Mouse (Mus musculus) layer of hippocampus, adult 9-10 months (tissue): Measurements from ENCODE around the gene Cog6.
A peak's percentile ranks its signal among the peaks of the same experiment; 100 is the strongest.

ENCODE experiments used
- DNase-seq: peaks from one replicate; pipeline ENCODE4 v3.0.0; 2022; ENCODE audit warnings: low spot score

The Cog6 gene

GRCm38 (mm10) chr3:53016436-53017340 is at the start of gene Cog6:
Gene Cog6, minus strand, starts transcription at chr3:53017237.
- peak; percentile 41 for DNase-seq

- no peak for DNase-seq
These were observed 49.0 kb upstream of the Cog6 start for GRCm38 (mm10) chr3:53066095-53066372.

- no peak for DNase-seq
These were observed 48.4 kb upstream of the Cog6 start for GRCm38 (mm10) chr3:53065267-53066094.

GRCm38 (mm10) chr3:53063423-53064147 is 46.5 kb upstream of the Cog6 start:
- no peak for DNase-seq

- no peak for DNase-seq
These were observed 42.9 kb upstream of the Cog6 start for GRCm38 (mm10) chr3:53059959-53060358.

GRCm38 (mm10) chr3:53056430-53056829 is 39.4 kb upstream of the Cog6 start:
- DNase-seq, result no peak

GRCm38 (mm10) chr3:53052385-53052784 is 35.3 kb upstream of the Cog6 start:
- DNase-seq, result no peak

GRCm38 (mm10) chr3:53046371-53046770 is 29.3 kb upstream of the Cog6 start:
- DNase-seq, result no peak

- DNase-seq, result no peak
These were observed 28.7 kb upstream of the Cog6 start for GRCm38 (mm10) chr3:53045697-53046096.

GRCm38 (mm10) chr3:53044682-53045299 is 27.8 kb upstream of the Cog6 start:
- DNase-seq, result no peak

- no peak for DNase-seq
These were observed 27.2 kb upstream of the Cog6 start for GRCm38 (mm10) chr3:53044238-53044637.

GRCm38 (mm10) chr3:53043206-53043780 is 26.3 kb upstream of the Cog6 start:
- DNase-seq, result no peak

GRCm38 (mm10) chr3:53042240-53042567 is 25.2 kb upstream of the Cog6 start:
- no peak for DNase-seq

GRCm38 (mm10) chr3:53041411-53042239 is 24.6 kb upstream of the Cog6 start, which contains the start of gene Lhfp:
Gene Lhfp, plus strand, starts transcription at chr3:53041528.
- DNase-seq, result no peak

GRCm38 (mm10) chr3:53040593-53041410 is 23.8 kb upstream of the Cog6 start:
- no peak for DNase-seq

GRCm38 (mm10) chr3:53039746-53040145 is 22.7 kb upstream of the Cog6 start:
- no peak for DNase-seq

GRCm38 (mm10) chr3:53038913-53039312 is 21.9 kb upstream of the Cog6 start:
- DNase-seq, result no peak

- no peak for DNase-seq
These were observed 19.9 kb upstream of the Cog6 start for GRCm38 (mm10) chr3:53036941-53037340.

GRCm38 (mm10) chr3:53036076-53036475 is 19.0 kb upstream of the Cog6 start:
- DNase-seq, result no peak

GRCm38 (mm10) chr3:53033448-53033847 is 16.4 kb upstream of the Cog6 start:
- DNase-seq, result no peak
